Comparison of ENCODE assay signal across 10 mouse cellular contexts in the genomic region with DNA sequence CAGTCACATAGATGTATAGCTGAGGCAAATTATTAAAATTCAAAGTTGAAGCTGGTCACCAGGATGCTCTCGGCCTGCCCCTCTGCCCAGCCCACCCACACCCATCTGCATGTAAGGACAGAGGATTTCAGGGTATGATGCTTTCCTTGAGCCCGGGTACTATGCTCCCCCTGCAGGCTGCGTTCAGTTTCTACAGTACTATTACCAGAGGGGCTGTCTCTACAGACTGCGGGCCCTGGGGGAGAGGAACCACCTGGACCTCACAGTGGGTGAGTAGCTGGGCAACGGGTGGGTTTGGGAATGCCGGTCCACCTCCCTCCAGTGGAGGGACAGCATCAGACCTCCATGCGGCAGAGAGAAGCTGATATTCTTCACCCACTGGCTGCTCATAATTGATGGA. TPM values are rescaled to one million over a fixed set of nuclear protein-coding genes. Genes with fewer than 3 reads are reported as not detected.
DNase-seq lines count a peak whose midpoint lies in the region; TF ChIP-seq lines count a peak whose summit lies in the region.
"Had no signal": no experiment of that assay in that cellular context is flagged by ENCODE, and none has a peak within 500 bp of the region (broad histone marks: within the 10 kb centered on the region; RNA-seq: fewer than 3 reads in every experiment).

No protein-coding gene starts in this region.

- intact Hi-C loops in left cerebral cortex, postnatal 4 days (cut with DNase I): loop anchor here (5.0 kb wide), 1 partner anchor 38 kb away; no protein-coding TSS in a partner anchor
- intact Hi-C loops in left cerebral cortex, postnatal 14 days (cut with DNase I): loop anchor here (1.0 to 5.0 kb wide), 4 partner anchors 38 to 57 kb away; no protein-coding TSS in a partner anchor

- peak; percentile 57 for TF ChIP-seq CTCF in cortical plate, adult 2 months (IDR thresholded peaks at IDR 0.05; ENCODE audit: extremely low read depth, insufficient read depth, low read length)

- no peak overlapping the region for H3K27ac ChIP-seq in cortical plate, adult 2 months (ENCODE audit: insufficient read depth, low read length)
- H3K27ac ChIP-seq: limb, embryonic 13.5 days had no signal

- no peaks in the 10 kb centered on the region; the same call in 1 of the 2 replicates for H3K4me1 ChIP-seq in cortical plate, adult 2 months (ENCODE audit: control insufficient read depth, insufficient read depth, low read length)

- TF ChIP-seq POLR2A in cortical plate, adult 2 months (IDR thresholded peaks at IDR 0.05; ENCODE audit: extremely low read depth, insufficient read depth, low read length): no peak

- DNase-seq in cerebellum, postnatal 14 days: peak; percentile 47 to 54
- DNase-seq in cerebellum, adult 9-10 months: no peak
- peak; percentile 52 for DNase-seq in left cerebral cortex, postnatal 4 days
- no peak for DNase-seq in left cerebral cortex, postnatal 14 days (ENCODE audit: low spot score in 2 of 2)
- peak; percentile 36 for DNase-seq in naive thymus-derived CD4-positive, alpha-beta T cell, adult 2 months (ENCODE audit: low read depth)
- no peak for DNase-seq in urinary bladder, adult 18-20 months (ENCODE audit: low spot score in 2 of 2)
- no peak for DNase-seq in spleen, postnatal 36 days (ENCODE audit: low spot score in 2 of 2)

- H3K4me3 ChIP-seq in cortical plate, adult 2 months (ENCODE audit: insufficient read depth, low read length): no peak overlapping the region
- H3K4me3 ChIP-seq: erythroblast, embryonic 14.5 days; limb, embryonic 13.5 days had no signal

RNA-seq across cellular contexts. Expression of gene Rhof, which starts 17.6 kb away (rescaled TPM):
- total RNA-seq in left cerebral cortex, postnatal 4 days (2021): 10 to 100 TPM; 44.0 to 48.8 TPM
- total RNA-seq in left cerebral cortex, postnatal 14 days (2021): 10 to 100 TPM; 54.3 to 56.3 TPM
- 47.4 and 48.1 TPM in 2 replicates for polyA plus RNA-seq in cortical plate, adult 2 months (2012; rRNA removed)

RNA-seq across cellular contexts. Expression of gene Setd1b, which starts 27.1 kb away (rescaled TPM):
- total RNA-seq in left cerebral cortex, postnatal 4 days (2021): 10 to 100 TPM; 38.5 to 43.9 TPM
- 10 to 100 TPM; 31.3 to 31.4 TPM for total RNA-seq in left cerebral cortex, postnatal 14 days (2021)
- 8.4 and 9.2 TPM in 2 replicates for polyA plus RNA-seq in cortical plate, adult 2 months (2012; rRNA removed)

RNA-seq across cellular contexts. Expression of gene Tmem120b, which starts 46.7 kb away (rescaled TPM):
- 10 to 100 TPM; 25.0 to 28.6 TPM for total RNA-seq in left cerebral cortex, postnatal 4 days (2021)
- total RNA-seq in left cerebral cortex, postnatal 14 days (2021): 10 to 100 TPM; 15.8 to 18.8 TPM
- polyA plus RNA-seq in cortical plate, adult 2 months (2012; rRNA removed): 10.7 and 11.3 TPM in 2 replicates

RNA-seq across cellular contexts. Expression of gene Psmd9, which starts 54.3 kb away (rescaled TPM):
- total RNA-seq in left cerebral cortex, postnatal 4 days (2021): 10 to 100 TPM; 34.9 to 39.3 TPM
- total RNA-seq in left cerebral cortex, postnatal 14 days (2021): 10 to 100 TPM; 29.2 to 29.7 TPM
- 27.1 and 27.9 TPM in 2 replicates for polyA plus RNA-seq in cortical plate, adult 2 months (2012; rRNA removed)

Comparison
In these comparisons a context has a peak if more than half of its experiments do, and no peak if none do; other contexts are left out.
1. DNase-seq: peak in cerebellum, postnatal 14 days (2 of 2), left cerebral cortex, postnatal 4 days (single experiment) and naive thymus-derived CD4-positive, alpha-beta T cell, adult 2 months (single experiment); none in cerebellum, adult 9-10 months (single experiment), left cerebral cortex, postnatal 14 days (0 of 2), urinary bladder, adult 18-20 months (0 of 2) and spleen, postnatal 36 days (0 of 2).